Mouse (Mus musculus) brain, embryonic 14.5 days (tissue): ENCODE data around the gene Capn3.

Experiments
- CTCF ChIP-seq: fragments of 200-500 bp; IDR thresholded peaks from 2 replicates; pipeline ENCODE4 v1.5.1; 2012; ENCODE audit warnings: inconsistent platforms, mild to moderate bottlenecking, moderate library complexity, borderline replicate concordance; ENCODE audit not compliant: insufficient read depth, insufficient read length; ENCODE audit errors: extremely low read depth
- POLR2A ChIP-seq: fragments of 200-500 bp; IDR thresholded peaks from 2 replicates; pipeline ENCODE4 v1.6.1; 2012; ENCODE audit warnings: mild to moderate bottlenecking, inconsistent platforms, borderline replicate concordance; ENCODE audit not compliant: poor library complexity, insufficient read depth, insufficient read length, severe bottlenecking; ENCODE audit errors: extremely low read depth

- TF ChIP-seq CTCF: no peak
- no peak for TF ChIP-seq POLR2A
These were observed 84.0 kb downstream of the Capn3 start for GRCm38 (mm10) chr2:120539778-120540208.
